Mouse (Mus musculus) megakaryocyte, embryonic 14.5 days (primary cell): Measurements from ENCODE around the gene Col6a6. TPM values are rescaled to one million over a fixed set of nuclear protein-coding genes. Genes with fewer than 3 reads are reported as not detected.

Experiments
- H3K27me3 ChIP-seq: replicated peaks from 2 replicates; pipeline ENCODE3; 2012; ENCODE audit warnings: inconsistent platforms
- H3K36me3 ChIP-seq: replicated peaks from 2 replicates; pipeline ENCODE3; 2012; ENCODE audit warnings: low read length, inconsistent platforms, mixed read lengths
- H3K4me1 ChIP-seq: 2 replicates; pipeline ENCODE4 v1.6.1; 2012; ENCODE audit warnings: inconsistent platforms
- H3K4me3 ChIP-seq: replicated peaks from 2 replicates; pipeline ENCODE3; 2012; ENCODE audit warnings: moderate library complexity, mild to moderate bottlenecking, inconsistent platforms
- H3K9me3 ChIP-seq: 2 replicates; pipeline ENCODE4 v1.6.1; 2012; ENCODE audit warnings: inconsistent platforms
- FLI1 ChIP-seq: IDR thresholded peaks from 2 replicates; pipeline ENCODE4 v1.6.1; 2012; ENCODE audit warnings: low read length, inconsistent platforms, mixed read lengths
- GATA1 ChIP-seq: IDR thresholded peaks from 3 replicates; pipeline ENCODE4 v1.6.1; 2012; ENCODE audit warnings: mixed read lengths, low read length, inconsistent platforms, borderline replicate concordance
- polyA plus RNA-seq: library from polyadenylated mRNA; stranded (reverse); fragments of >175 nt; gene quantifications from 2 replicates; pipeline ENCODE4 v1.2.3, GENCODE M21; 2012; ENCODE audit warnings: low replicate concordance; ENCODE audit not compliant: insufficient read depth

The Col6a6 gene
- polyA plus RNA-seq, 1 experiment = 0.12 TPM

DNA sequence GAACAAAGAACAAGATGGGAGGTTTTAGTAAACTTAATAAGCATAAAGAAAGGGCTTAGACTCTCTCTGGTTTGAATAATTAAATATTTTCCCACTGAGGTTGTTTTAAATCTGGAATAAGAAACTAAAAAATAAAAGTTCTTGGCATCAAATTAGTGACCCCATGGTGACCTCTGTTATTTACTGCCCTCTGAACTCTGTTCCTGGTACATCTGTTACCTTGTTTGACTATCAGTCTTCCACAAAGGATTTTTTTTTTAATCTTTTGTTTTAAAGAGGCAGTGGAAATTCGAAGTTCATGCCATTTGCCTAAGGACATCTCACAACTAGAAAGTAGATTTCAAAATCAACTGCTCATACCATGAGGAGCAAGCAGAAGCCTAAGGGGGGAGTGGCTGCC is 73.7 kb downstream of the Col6a6 start:
- H3K9me3 ChIP-seq = peaks cover 32% of the 10 kb centered on the region
- H3K36me3 ChIP-seq = no peaks in the 10 kb centered on the region
- H3K4me3 ChIP-seq = no peak overlapping the region
- H3K4me1 ChIP-seq = no peaks in the 10 kb centered on the region
- H3K27me3 ChIP-seq = no peaks in the 10 kb centered on the region
- TF ChIP-seq FLI1 (no peak), GATA1 (no peak)

DNA sequence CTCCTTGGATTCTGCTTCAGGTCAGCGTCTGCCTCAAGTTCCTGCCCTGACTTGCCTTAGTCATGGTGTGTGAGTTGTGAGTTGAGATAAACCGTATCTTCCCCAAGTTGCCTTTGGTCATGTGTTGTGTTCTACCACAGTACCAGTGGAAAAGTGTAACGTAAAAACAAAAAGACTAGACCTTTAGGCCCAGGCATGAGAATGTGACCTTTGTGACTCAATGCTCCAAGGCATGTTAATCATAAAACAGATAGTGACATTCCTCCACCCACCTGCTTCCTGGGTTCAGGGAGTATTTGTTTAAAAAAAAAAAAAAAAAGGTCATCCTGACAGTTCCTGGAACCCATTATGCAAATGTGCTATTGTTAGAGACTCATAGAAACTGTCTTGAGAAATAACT is 82.1 kb downstream of the Col6a6 start:
- Histone ChIP-seq H3K27me3 (no peaks in the 10 kb centered on the region), H3K36me3 (no peaks in the 10 kb centered on the region), H3K4me3 (no peak overlapping the region), H3K9me3 (peaks cover 54% of the 10 kb centered on the region), H3K4me1 (no peaks in the 10 kb centered on the region)
- TF ChIP-seq GATA1 (no peak), FLI1 (no peak)

DNA sequence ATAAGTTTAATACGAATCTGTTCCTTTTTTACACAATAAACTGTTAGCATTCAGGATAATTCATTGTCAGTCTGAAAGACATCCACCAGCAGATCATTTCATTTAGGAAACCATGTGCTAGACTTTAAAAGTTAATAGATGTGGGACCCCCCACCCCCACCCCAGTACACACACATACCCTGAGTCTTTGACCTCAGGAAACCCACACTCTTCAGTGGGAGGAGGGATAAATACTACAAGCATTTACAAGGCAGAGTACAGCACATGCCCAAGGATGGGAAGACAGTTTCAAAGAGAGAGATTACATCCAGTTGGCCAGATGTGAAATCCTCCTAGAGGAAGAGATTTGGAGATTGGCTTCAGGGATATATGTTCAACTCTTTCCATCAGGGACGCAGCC is 87.5 kb downstream of the Col6a6 start:
- Histone ChIP-seq H3K4me1 (no peaks in the 10 kb centered on the region), H3K36me3 (no peaks in the 10 kb centered on the region), H3K27me3 (no peaks in the 10 kb centered on the region), H3K4me3 (no peak overlapping the region), H3K9me3 (peaks cover 31% of the 10 kb centered on the region)
- TF ChIP-seq GATA1 (no peak), FLI1 (no peak)

DNA sequence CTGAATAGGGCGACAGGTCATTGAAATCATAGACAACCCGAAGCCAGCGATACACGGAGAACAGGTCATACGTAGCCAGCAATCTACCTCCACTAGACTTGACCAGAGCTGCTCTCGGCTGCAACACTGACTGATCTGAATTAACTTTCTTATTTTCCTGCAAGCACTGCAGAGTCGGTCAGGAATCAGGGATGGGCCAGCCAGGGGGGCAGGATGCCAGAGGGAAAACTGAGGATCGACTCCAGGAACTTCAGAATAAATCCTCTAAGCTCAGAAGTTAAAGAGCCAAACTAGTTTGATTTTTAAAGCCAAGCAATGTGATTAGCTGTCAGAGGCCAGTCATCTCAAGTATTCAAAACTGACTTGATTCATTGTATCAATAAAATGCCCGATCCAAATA is 88.5 kb downstream of the Col6a6 start:
- no peaks in the 10 kb centered on the region for H3K27me3 ChIP-seq
- TF ChIP-seq GATA1 = no peak
- TF ChIP-seq FLI1 = no peak
- H3K36me3 ChIP-seq = no peaks in the 10 kb centered on the region
- H3K9me3 ChIP-seq = peaks cover 23% of the 10 kb centered on the region
- H3K4me1 ChIP-seq = no peaks in the 10 kb centered on the region
- H3K4me3 ChIP-seq = no peak overlapping the region

DNA sequence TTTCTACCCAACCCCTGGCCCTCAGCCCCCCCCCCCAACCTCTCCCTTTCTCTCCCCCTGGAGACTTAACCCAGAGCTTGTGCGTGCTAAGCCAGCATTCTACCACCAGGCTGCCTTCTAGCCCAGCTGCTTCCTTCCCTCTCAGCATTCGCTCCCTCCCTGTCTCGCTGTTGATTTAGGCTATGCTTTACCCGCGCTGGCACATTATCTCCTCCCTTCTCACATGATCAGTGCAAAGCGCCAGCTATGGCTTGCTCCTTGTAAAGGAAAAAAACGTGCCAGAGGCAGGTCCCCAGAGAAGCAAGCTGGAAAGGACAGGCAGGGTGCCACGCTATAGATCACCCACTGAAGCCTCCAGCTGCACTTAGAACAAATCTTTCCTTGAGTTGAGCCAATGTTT is 90.5 kb downstream of the Col6a6 start:
- no peak for TF ChIP-seq FLI1
- TF ChIP-seq GATA1 = no peak
- no peaks in the 10 kb centered on the region for H3K36me3 ChIP-seq
- peaks cover 11% of the 10 kb centered on the region; the same call in 1 of the 2 replicates for H3K9me3 ChIP-seq

DNA sequence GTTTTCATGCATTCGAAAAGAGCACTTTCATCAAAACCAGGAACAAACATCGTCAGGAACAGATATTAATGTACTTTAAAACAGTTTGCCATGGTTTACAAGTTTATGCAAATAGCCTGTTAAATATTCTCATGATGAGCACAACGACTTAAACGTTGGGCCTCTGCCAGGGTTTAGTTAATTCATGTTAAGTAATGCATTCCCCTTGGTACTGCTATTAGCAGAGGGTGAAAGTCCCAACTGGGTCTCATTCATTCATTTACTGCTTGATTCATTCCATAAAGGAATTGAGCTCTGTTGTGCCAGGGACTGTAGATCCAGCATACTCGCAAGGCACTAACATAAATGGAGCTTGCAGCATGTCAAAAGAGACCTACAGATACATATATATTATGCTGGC is 92.8 kb downstream of the Col6a6 start:
- Histone ChIP-seq H3K27me3 (no peaks in the 10 kb centered on the region), H3K4me1 (no peaks in the 10 kb centered on the region), H3K9me3 (no peaks in the 10 kb centered on the region), H3K36me3 (no peaks in the 10 kb centered on the region), H3K4me3 (no peak overlapping the region)
- no peak for TF ChIP-seq GATA1
- no peak for TF ChIP-seq FLI1

More for the DNA sequence above, 90.5 kb downstream of the Col6a6 start:
- no peak overlapping the region for H3K4me3 ChIP-seq
- no peaks in the 10 kb centered on the region for H3K4me1 ChIP-seq
- H3K27me3 ChIP-seq = no peaks in the 10 kb centered on the region

DNA sequence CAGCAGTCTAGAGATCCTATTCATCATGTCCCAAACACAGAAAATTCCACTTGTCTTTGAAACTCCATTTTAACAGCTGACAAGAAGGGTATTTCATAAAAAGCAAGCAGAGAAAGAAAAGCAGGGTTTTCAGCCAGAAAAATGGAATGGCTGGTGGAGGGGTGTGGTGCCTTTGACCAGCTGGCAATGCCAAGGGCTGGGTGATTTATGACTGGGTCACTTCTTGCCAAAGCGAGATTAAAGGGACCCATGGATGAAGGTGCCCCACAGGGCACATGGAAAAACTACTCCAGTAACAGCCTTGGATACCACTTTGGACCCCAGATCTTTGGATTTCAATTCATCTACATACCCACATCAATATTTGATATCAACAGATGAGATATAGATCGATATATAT is 93.3 kb downstream of the Col6a6 start:
- no peaks in the 10 kb centered on the region for H3K9me3 ChIP-seq
- TF ChIP-seq FLI1 (no peak), GATA1 (no peak)
- no peaks in the 10 kb centered on the region for H3K36me3 ChIP-seq
- no peaks in the 10 kb centered on the region for H3K27me3 ChIP-seq
- no peak overlapping the region for H3K4me3 ChIP-seq
- H3K4me1 ChIP-seq = no peaks in the 10 kb centered on the region

DNA sequence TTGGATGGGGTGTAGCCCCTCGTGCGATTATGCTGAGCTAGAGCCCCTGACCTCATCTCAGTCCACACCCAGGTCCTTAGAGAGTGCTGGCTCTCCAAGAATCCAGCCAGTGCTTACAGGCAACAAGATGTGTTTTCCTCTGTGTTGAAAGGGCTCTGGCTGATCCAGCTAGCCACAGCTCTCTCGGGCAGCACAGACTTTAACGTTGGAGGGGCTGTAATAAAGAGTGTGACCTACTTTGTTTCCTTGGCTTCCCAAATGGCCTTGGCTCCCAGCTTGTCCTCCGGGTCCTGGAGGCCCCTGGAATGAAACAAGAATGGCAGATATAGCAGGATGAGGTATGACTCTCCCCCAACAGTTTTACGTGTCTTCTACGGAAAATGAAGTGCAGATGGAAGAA is 96.0 kb downstream of the Col6a6 start:
- H3K4me3 ChIP-seq = no peak overlapping the region
- H3K27me3 ChIP-seq = no peaks in the 10 kb centered on the region
- H3K4me1 ChIP-seq = no peaks in the 10 kb centered on the region
- H3K36me3 ChIP-seq = no peaks in the 10 kb centered on the region
- TF ChIP-seq FLI1 (no peak), GATA1 (no peak)
- no peaks in the 10 kb centered on the region for H3K9me3 ChIP-seq

DNA sequence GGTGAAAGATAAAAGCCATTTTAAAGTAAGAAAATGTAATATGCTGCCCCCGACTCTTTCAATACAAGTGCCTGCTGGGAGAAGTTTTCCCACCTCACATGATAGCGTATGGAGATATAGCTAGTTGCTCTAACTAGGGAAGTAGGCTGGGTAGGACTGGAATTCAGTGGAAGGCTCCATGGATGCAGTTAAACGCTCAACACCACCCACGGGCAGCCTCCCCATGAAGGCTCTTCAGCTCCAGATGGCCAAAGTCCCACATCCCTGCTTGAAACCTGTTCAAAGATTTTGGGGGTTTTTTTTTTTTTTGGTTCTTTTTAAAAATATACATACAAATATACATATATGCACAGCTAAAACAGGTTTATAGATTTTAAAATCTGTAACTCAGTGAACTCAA is 107.5 kb downstream of the Col6a6 start:
- TF ChIP-seq GATA1 (no peak), FLI1 (no peak)
- no peaks in the 10 kb centered on the region for H3K36me3 ChIP-seq
- no peaks in the 10 kb centered on the region for H3K9me3 ChIP-seq
- H3K27me3 ChIP-seq = no peaks in the 10 kb centered on the region
- H3K4me3 ChIP-seq = no peak overlapping the region
- H3K4me1 ChIP-seq = no peaks in the 10 kb centered on the region

DNA sequence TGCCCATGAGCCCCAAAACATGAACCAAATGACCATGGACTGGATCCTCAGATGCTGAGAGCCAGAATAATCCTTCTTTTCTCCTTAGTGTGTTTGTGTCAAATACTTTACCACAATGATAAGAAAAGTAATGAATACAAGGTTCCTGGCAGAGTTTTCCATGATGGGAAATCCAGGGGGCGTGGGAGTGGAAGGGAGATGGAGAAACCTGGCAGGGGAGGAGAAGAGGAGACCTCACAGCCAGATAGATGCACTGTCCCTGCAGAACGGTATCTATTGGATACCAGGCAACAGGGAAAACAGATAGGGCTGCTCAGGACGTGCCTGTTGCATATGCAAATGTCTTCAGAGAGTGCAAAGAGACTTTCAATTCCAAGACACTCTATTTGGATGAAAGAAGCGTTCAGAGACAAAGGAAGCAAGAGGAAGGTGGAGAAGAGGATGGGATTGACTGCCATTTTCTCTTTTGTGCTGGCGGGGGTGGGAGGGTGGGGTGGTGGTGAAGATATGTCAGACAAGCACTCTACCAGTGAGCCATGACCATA is 108.0 kb downstream of the Col6a6 start:
- H3K27me3 ChIP-seq = no peaks in the 10 kb centered on the region
- TF ChIP-seq GATA1 (no peak), FLI1 (no peak)
- no peaks in the 10 kb centered on the region for H3K9me3 ChIP-seq
- H3K4me1 ChIP-seq = no peaks in the 10 kb centered on the region
- no peaks in the 10 kb centered on the region for H3K36me3 ChIP-seq
- no peak overlapping the region for H3K4me3 ChIP-seq

DNA sequence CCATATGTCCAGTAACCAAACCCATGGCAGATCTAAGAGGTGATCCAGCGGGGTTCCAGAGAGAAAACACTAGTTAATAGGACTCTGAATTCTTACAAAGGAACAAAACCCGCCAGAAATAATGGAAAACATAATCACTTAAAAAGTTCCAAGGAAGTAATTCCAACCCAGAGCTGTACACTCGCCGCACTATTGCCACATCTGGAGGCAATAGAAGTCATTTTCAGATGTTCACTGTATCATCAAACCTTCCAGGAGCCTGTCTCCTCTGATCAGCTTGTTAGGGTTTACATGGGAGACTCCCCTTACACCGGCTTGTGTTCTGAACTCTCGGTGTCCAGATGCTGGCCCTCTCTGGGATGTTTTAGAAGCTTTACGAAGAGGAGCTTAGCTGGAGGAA is 108.6 kb downstream of the Col6a6 start:
- TF ChIP-seq GATA1 (no peak), FLI1 (no peak)
- H3K36me3 ChIP-seq = no peaks in the 10 kb centered on the region
- no peaks in the 10 kb centered on the region for H3K4me1 ChIP-seq

More for the DNA sequence above, 108.6 kb downstream of the Col6a6 start:
- no peaks in the 10 kb centered on the region for H3K9me3 ChIP-seq
- H3K27me3 ChIP-seq = no peaks in the 10 kb centered on the region
- no peak overlapping the region for H3K4me3 ChIP-seq
